Mouse (Mus musculus): Measurements from ENCODE around the gene 9430015G10Rik. TPM values are rescaled to one million over a fixed set of nuclear protein-coding genes. Genes with fewer than 3 reads are reported as not detected.
A peak's percentile ranks its signal among the peaks of the same experiment; 100 is the strongest.

The 9430015G10Rik gene
- polyA plus RNA-seq, 1 experiment from 2014 or later, result 3.9 TPM

DNA sequence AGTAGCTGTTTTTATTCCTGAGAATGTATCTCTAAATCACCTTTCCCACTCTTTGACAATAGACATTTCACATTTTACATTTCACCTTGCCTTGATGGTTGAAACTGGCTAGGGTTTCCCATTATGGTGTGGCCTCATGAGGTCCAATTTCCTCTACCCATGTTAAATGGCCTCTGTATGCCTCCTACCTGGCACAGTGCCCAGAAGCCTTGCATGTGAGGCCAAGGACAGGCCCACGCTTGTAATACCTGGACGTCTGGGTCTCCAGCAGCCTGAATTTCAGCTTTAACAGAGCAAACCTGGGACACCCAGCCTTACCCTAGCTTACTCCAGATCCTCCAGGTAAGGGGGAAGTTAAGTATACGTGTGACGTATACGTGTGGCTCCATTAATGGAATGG is 26.4 kb upstream of the 9430015G10Rik start:
- Histone ChIP-seq H3K36me3 (replicated peaks; ENCODE audit: insufficient read depth, low read length) (no peaks in the 10 kb centered on the region), H3K4me2 (ENCODE audit: low read depth, low read length) (peak overlapping the region; percentile 45), H3K4me3 (ENCODE audit: low read depth, low read length) (no peak overlapping the region), H3K9me3 (ENCODE audit: low read length) (no peaks in the 10 kb centered on the region), H3K27ac (ENCODE audit: low read depth) (peak overlapping the region; percentile 57), H3K27me3 (ENCODE audit: insufficient read depth, low read length) (no peaks in the 10 kb centered on the region), H3K9ac (replicated peaks) (no peak overlapping the region), H3K4me1 (ENCODE audit: insufficient read depth) (peaks cover 25% of the 10 kb centered on the region)
- ATAC-seq (peak; percentile 68), DNase-seq (peak; percentile 64)
- WGBS (ENCODE audit: insufficient replicate concordance), result 68% methylated on average over 5 of the region's 5 CpGs
- no peak for TF ChIP-seq EP300 (IDR thresholded peaks at IDR 0.05; ENCODE audit: low read depth)
- no peak for TF ChIP-seq CTCF (IDR thresholded peaks at IDR 0.05; ENCODE audit: low read depth)

DNA sequence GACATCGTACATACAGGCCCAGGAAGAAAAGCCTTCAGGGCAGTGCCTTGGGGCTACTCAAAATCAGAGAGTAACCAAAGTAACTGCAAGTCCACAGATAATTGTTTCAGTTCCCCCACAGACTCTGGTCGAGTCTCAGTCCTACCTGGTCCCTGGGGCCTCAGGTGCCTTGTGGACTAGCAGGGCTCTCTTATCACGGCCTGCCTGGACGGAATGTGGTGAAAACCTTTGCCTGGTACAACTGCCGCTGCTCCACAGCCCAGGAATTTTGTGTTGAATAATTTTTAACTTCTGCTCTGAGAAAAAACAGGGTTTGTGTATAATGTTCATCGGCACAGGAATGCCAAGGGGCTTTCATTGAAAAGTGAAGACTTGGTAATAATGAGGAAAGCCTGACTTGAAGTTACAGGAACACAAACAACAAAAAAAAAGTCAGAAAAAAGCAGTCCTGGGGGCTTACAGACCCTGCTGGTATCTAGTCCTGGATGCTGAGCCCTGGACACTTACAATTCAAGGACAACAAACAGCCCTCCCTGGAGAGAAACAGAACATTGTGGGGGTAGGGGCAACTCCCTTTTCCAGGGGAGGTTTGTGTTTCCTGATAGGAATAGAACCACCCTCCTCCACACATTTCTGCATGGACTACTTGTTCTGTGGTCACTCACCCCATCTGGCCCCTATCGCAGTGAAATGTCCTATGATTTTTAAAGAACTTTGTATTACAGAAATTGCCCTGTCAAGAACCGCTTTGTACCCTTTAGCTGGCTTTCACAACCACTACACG is 25.5 kb upstream of the 9430015G10Rik start:
- 58% methylated on average over 9 of the region's 9 CpGs for WGBS (ENCODE audit: insufficient replicate concordance)
- H3K36me3 ChIP-seq (replicated peaks; ENCODE audit: insufficient read depth, low read length), result no peaks in the 10 kb centered on the region
- no peaks in the 10 kb centered on the region for H3K9me3 ChIP-seq (ENCODE audit: low read length)
- H3K27me3 ChIP-seq (ENCODE audit: insufficient read depth, low read length), result no peaks in the 10 kb centered on the region
- DNase-seq, result no peak
- peaks cover 25% of the 10 kb centered on the region for H3K4me1 ChIP-seq (ENCODE audit: insufficient read depth)
- TF ChIP-seq CTCF (IDR thresholded peaks at IDR 0.05; ENCODE audit: low read depth) (no peak), EP300 (IDR thresholded peaks at IDR 0.05; ENCODE audit: low read depth) (no peak)
- H3K9ac ChIP-seq (replicated peaks), result peak overlapping the region; percentile 30; the same call in 1 of the 2 replicates
- peak overlapping the region; percentile 57 for H3K27ac ChIP-seq (ENCODE audit: low read depth)
- ATAC-seq, result no peak
- peak overlapping the region; percentile 45 for H3K4me2 ChIP-seq (ENCODE audit: low read depth, low read length)
- no peak overlapping the region for H3K4me3 ChIP-seq (ENCODE audit: low read depth, low read length)

DNA sequence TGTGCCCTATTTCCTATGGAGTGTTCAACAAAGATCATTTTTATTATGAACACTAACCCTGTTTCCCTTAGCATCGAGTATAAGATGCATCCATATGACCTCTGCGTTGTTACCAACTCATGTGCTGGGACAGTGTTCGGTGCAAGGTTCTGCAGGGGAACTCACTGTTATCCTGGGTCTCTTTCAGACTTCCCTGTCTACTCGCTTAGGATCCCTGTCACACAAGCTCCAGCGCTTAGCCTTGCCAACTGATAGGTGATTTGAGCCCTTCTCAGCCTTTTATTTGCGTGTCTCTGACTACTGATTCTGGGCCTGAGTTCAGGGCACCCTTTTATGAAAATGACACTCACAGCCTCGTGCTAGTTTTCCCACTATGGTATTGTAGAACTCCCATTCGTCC is 24.5 kb upstream of the 9430015G10Rik start:
- H3K27ac ChIP-seq (ENCODE audit: low read depth), result no peak overlapping the region
- no peak overlapping the region for H3K4me3 ChIP-seq (ENCODE audit: low read depth, low read length)
- no peak for DNase-seq
- H3K9me3 ChIP-seq (ENCODE audit: low read length), result no peaks in the 10 kb centered on the region
- H3K9ac ChIP-seq (replicated peaks), result no peak overlapping the region
- peaks cover 25% of the 10 kb centered on the region for H3K4me1 ChIP-seq (ENCODE audit: insufficient read depth)
- TF ChIP-seq EP300 (IDR thresholded peaks at IDR 0.05; ENCODE audit: low read depth), result no peak
- TF ChIP-seq CTCF (IDR thresholded peaks at IDR 0.05; ENCODE audit: low read depth), result no peak
- no peak for ATAC-seq
- no peaks in the 10 kb centered on the region for H3K36me3 ChIP-seq (replicated peaks; ENCODE audit: insufficient read depth, low read length)
- 77% methylated on average over 8 of the region's 8 CpGs for WGBS (ENCODE audit: insufficient replicate concordance)
- no peaks in the 10 kb centered on the region for H3K27me3 ChIP-seq (ENCODE audit: insufficient read depth, low read length)
- H3K4me2 ChIP-seq (ENCODE audit: low read depth, low read length), result no peak overlapping the region

DNA sequence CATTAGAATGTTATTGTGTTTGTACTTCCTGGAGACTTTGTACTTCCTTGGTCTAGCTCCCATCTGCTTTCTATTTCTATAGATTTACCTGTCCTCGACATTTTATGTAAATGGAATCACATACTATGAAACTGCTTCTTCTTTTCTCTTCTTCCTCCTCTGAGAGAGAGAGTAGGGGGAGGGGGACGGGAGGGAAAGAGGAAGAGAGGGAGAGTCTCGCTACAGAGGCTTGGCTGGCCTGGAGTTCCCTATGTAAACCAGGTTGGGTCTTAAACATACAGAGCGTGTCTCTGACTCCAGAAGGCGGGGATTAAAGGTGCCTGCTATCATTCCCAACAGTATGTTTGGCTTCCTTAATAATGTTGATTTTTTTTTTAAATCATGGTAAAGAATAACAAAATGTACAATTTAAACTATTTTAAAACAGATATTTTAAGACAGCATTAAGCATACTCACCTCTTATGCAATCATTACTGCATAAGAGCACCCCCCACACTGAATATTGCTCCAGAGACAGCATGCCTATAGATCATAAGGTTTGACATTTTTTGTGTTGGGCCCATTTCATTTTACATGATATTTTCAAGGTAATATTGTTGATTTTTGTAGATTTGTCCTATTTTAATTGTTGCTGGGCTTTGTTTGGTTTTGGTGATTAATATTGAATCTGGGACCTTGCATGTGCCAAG is 22.2 kb upstream of the 9430015G10Rik start:
- Histone ChIP-seq H3K9ac (replicated peaks) (no peak overlapping the region; the same call in 1 of the 2 replicates), H3K4me3 (ENCODE audit: low read depth, low read length) (no peak overlapping the region), H3K9me3 (ENCODE audit: low read length) (no peaks in the 10 kb centered on the region), H3K27me3 (ENCODE audit: insufficient read depth, low read length) (no peaks in the 10 kb centered on the region), H3K36me3 (replicated peaks; ENCODE audit: insufficient read depth, low read length) (no peaks in the 10 kb centered on the region), H3K4me1 (ENCODE audit: insufficient read depth) (peaks cover 17% of the 10 kb centered on the region), H3K4me2 (ENCODE audit: low read depth, low read length) (no peak overlapping the region; the same call in 1 of the 2 replicates), H3K27ac (ENCODE audit: low read depth) (peak overlapping the region; percentile 29; the same call in 1 of the 2 replicates)
- no peak for TF ChIP-seq CTCF (IDR thresholded peaks at IDR 0.05; ENCODE audit: low read depth)
- no peak for TF ChIP-seq EP300 (IDR thresholded peaks at IDR 0.05; ENCODE audit: low read depth)
- DNase-seq, result no peak
- ATAC-seq, result no peak
- WGBS (ENCODE audit: insufficient replicate concordance), result 9% methylated on average over 5 of the region's 5 CpGs

DNA sequence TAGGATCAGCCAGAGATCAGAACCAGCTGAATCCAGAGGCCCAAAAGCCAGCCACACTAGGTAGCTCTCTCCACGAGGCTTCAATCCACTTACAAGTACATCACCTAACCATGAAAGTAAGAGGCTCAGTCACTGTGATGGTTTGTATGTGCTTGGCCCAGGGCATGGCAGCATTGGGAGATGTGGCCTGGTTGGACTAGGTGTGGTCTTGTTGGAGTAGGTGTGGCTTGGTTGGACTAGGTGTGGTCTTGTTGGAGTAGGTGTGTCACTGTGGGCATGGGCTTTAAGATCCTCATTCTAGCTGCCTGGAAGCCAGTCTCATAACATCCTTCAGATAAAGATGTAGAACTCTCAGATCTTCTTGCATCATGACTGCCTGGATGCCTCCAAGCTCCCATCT is 18.5 kb upstream of the 9430015G10Rik start:
- Histone ChIP-seq H3K36me3 (replicated peaks; ENCODE audit: insufficient read depth, low read length) (no peaks in the 10 kb centered on the region), H3K4me1 (ENCODE audit: insufficient read depth) (peaks cover 19% of the 10 kb centered on the region), H3K27ac (ENCODE audit: low read depth) (no peak overlapping the region), H3K27me3 (ENCODE audit: insufficient read depth, low read length) (no peaks in the 10 kb centered on the region), H3K4me3 (ENCODE audit: low read depth, low read length) (no peak overlapping the region), H3K9ac (replicated peaks) (no peak overlapping the region), H3K9me3 (ENCODE audit: low read length) (no peaks in the 10 kb centered on the region), H3K4me2 (ENCODE audit: low read depth, low read length) (no peak overlapping the region)
- no peak for DNase-seq
- peak; percentile 69 for ATAC-seq
- TF ChIP-seq CTCF (IDR thresholded peaks at IDR 0.05; ENCODE audit: low read depth), result no peak
- TF ChIP-seq EP300 (IDR thresholded peaks at IDR 0.05; ENCODE audit: low read depth), result no peak
- 75% methylated on average over 1 of the region's 1 CpGs for WGBS (ENCODE audit: insufficient replicate concordance)

DNA sequence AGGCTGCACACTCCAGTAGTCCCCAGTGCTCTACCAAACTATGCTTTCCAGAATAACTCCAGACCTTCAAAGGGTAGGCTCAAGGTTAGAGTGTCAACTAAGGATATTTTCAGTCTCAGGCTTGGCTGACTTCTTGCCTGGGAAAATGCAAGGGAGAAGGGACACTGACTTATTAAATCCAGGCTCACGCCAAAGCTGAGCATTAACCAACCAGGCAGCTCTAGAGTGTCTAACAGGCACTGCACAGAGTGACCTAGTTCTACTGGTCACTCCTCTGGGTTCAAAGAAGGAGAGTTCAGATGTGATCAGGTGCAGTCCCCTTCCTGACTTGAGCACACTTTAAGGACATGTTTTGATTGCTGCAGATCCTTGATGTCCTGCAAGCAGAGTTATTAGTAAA is 17.0 kb upstream of the 9430015G10Rik start:
- no peak for TF ChIP-seq CTCF (IDR thresholded peaks at IDR 0.05; ENCODE audit: low read depth)
- no peak for TF ChIP-seq EP300 (IDR thresholded peaks at IDR 0.05; ENCODE audit: low read depth)
- DNase-seq, result no peak

More for the DNA sequence above, 17.0 kb upstream of the 9430015G10Rik start:
- H3K4me2 ChIP-seq (ENCODE audit: low read depth, low read length), result no peak overlapping the region
- WGBS (ENCODE audit: insufficient replicate concordance), result 66% methylated on average over 1 of the region's 1 CpGs
- ATAC-seq, result no peak
- no peak overlapping the region for H3K9ac ChIP-seq (replicated peaks)
- no peaks in the 10 kb centered on the region for H3K36me3 ChIP-seq (replicated peaks; ENCODE audit: insufficient read depth, low read length)
- H3K27ac ChIP-seq (ENCODE audit: low read depth), result 0 out of 2 replicates have a peak overlapping the region, but pooled peaks have one; percentile 3
- H3K4me1 ChIP-seq (ENCODE audit: insufficient read depth), result peaks cover 15% of the 10 kb centered on the region
- H3K4me3 ChIP-seq (ENCODE audit: low read depth, low read length), result no peak overlapping the region
- no peaks in the 10 kb centered on the region for H3K9me3 ChIP-seq (ENCODE audit: low read length)
- no peaks in the 10 kb centered on the region for H3K27me3 ChIP-seq (ENCODE audit: insufficient read depth, low read length)
